Mouse (Mus musculus): ENCODE results near the gene Gm19426.

The Gm19426 gene

GRCm38 (mm10) chr2:84743561-84743960, at the start of gene Gm19426:
Gene Gm19426, minus strand, starts transcription at chr2:84743655.
- peak; percentile 92 for DNase-seq

GRCm38 (mm10) chr2:84793154-84793553, 49.7 kb upstream of the Gm19426 start:
- no peak for DNase-seq

- DNase-seq: peak; percentile 42
Measured at GRCm38 (mm10) chr2:84792516-84792915, 49.1 kb upstream of the Gm19426 start.

- DNase-seq: no peak
Measured at GRCm38 (mm10) chr2:84790418-84790817, 47.0 kb upstream of the Gm19426 start.

GRCm38 (mm10) chr2:84788316-84788715, 44.9 kb upstream of the Gm19426 start:
- DNase-seq: no peak

- DNase-seq: peak; percentile 25
Measured at GRCm38 (mm10) chr2:84783840-84784566, 40.5 kb upstream of the Gm19426 start.

GRCm38 (mm10) chr2:84783315-84783714, 39.9 kb upstream of the Gm19426 start:
- no peak for DNase-seq

GRCm38 (mm10) chr2:84779210-84779609, 35.8 kb upstream of the Gm19426 start:
- DNase-seq: peak; percentile 40

GRCm38 (mm10) chr2:84777706-84778105, 34.3 kb upstream of the Gm19426 start:
- peak; percentile 23 for DNase-seq

GRCm38 (mm10) chr2:84775665-84776064, 32.2 kb upstream of the Gm19426 start:
- DNase-seq: peak; percentile 65

GRCm38 (mm10) chr2:84775241-84775640, 31.8 kb upstream of the Gm19426 start, which contains the start of gene Serping1:
Gene Serping1, minus strand, starts transcription at chr2:84775444.
- DNase-seq: peak; percentile 29

- peak; percentile 94 for DNase-seq
Measured at GRCm38 (mm10) chr2:84774751-84775150, 31.3 kb upstream of the Gm19426 start.

GRCm38 (mm10) chr2:84773195-84773594, 29.7 kb upstream of the Gm19426 start:
- DNase-seq: peak; percentile 5

- no peak for DNase-seq
Measured at GRCm38 (mm10) chr2:84772454-84772853, 29.0 kb upstream of the Gm19426 start.

GRCm38 (mm10) chr2:84770501-84770900, 27.0 kb upstream of the Gm19426 start:
- no peak for DNase-seq

GRCm38 (mm10) chr2:84762818-84763217, 19.4 kb upstream of the Gm19426 start:
- DNase-seq: no peak

GRCm38 (mm10) chr2:84762295-84762694, 18.8 kb upstream of the Gm19426 start:
- DNase-seq: no peak

- no peak for DNase-seq
Measured at GRCm38 (mm10) chr2:84761840-84762239, 18.4 kb upstream of the Gm19426 start.

GRCm38 (mm10) chr2:84761309-84761708, 17.9 kb upstream of the Gm19426 start:
- DNase-seq: no peak

- DNase-seq: peak; percentile 10
Measured at GRCm38 (mm10) chr2:84760777-84761176, 17.3 kb upstream of the Gm19426 start.

- DNase-seq: peak; percentile 79
Measured at GRCm38 (mm10) chr2:84758542-84759127, 15.2 kb upstream of the Gm19426 start.

GRCm38 (mm10) chr2:84757026-84757682, 13.7 kb upstream of the Gm19426 start:
- no peak for DNase-seq

- DNase-seq: no peak
Measured at GRCm38 (mm10) chr2:84756245-84756644, 12.8 kb upstream of the Gm19426 start.

- peak; percentile 66 for DNase-seq
Measured at GRCm38 (mm10) chr2:84750115-84750514, 6.7 kb upstream of the Gm19426 start.

All from lung, postnatal 10 days (tissue).